Mouse (Mus musculus) cerebellum, adult 11 months (tissue): ENCODE data around the gene Glis1.
A peak's percentile ranks its signal among the peaks of the same experiment; 100 is the strongest.

Experiments used
- DNase-seq: peaks from one replicate; pipeline ENCODE4 v3.0.0; 2022

Glis1 gene

DNA sequence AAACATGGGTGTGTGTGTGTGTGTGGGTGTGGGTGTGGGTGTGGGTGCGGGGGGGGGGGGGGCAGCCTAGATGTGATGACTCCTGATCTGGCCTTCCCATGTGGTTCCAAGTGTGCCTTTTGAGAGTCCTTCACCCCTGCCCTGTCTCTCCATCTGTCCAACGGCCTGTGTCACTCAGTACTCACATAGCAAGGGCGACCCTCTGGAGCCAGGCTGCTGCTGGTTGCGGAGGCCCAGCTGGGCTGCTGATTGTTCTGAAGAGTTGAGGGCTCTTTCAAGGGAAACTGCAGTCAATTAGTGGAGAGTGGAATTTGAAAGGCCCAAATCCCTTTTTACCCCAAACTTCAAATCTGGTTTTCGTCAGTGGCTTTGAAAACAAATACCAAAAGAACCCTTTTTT lies 86.4 kb downstream of the Glis1 start:
- no peak for DNase-seq

DNA sequence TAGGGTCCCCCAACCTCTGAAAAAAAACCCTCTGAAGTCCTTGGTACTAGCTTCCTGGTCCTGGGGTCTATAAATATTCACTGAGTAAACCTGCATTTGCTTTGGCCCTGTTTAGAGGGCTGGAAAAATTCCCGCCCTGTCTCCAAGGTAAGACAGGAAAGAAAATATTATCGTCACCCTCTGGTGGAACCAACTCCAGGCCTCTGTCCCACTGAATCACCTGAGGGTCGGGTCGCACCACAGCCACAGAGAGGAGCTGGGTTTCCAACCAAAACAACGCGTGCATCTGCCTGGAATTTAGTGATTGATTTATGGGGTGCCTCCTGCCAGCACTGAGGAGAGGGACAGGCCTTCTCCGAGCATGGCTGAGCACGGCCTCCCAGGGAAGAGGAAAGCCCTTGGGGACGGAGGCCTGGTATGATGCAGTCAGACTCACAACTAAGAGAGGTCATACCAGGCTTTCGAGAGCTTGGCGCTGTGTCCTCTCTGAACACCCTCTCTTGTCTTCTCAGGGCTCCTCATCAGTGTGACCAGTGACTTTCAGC lies 89.3 kb downstream of the Glis1 start:
- no peak for DNase-seq

DNA sequence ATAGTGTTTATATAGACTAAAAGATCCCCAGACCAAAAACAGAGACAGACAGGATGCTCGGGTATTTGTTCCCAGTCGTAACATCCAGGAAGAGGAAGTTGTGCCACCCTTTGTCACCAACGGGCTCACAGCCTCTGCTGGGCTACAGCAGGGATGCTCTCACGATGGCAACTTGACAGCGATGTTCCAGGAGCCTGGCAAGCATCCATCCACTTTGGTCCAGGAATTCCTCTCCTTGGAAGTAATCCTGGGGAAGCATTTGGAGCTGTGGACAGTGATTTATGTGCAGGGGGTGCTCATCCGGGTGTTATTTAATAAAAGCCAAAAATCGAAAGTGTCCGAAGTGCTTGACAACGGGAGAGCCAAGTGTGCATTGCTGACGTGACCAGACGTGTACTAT lies 100.7 kb downstream of the Glis1 start:
- DNase-seq = peak; percentile 15

DNA sequence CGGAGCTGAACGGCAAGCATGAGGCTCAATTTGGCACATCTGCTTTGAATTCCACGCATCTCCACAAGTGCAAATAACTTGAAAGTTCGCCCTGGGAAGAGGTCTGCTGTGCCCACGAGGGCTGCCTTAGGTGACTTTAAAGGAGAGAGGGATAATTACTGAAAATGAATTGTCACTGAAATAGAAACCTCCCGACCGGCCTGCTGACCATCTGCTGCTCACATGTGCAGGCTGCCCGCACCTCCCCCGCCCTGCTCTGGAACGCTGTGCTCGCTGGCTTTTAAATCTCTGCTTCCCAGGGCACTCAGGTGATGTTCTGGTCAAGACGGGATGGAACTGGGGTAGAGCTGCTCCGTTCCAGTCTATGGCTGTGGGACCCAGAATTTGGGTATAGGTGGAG lies 103.7 kb downstream of the Glis1 start:
- peak; percentile 24 for DNase-seq

DNA sequence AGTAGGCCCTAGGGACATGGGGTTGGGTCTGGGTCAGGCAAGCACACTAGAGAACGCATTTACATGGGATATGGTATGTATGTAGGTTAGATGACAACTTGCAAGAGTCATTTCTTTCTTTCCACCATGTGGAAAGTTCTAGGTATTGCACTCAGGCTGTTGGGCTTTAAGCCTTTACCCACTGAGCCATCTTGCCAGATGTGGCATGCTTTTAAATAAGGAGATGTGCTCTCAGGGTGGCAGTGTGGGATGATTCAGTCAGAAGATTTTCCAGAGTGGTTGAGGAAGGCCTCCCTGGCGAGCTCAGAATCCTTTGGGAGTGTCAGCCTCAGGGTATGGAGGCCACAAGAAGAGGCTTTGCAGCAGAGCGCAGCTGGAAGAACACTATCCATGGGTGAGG lies 104.2 kb downstream of the Glis1 start:
- no peak for DNase-seq

DNA sequence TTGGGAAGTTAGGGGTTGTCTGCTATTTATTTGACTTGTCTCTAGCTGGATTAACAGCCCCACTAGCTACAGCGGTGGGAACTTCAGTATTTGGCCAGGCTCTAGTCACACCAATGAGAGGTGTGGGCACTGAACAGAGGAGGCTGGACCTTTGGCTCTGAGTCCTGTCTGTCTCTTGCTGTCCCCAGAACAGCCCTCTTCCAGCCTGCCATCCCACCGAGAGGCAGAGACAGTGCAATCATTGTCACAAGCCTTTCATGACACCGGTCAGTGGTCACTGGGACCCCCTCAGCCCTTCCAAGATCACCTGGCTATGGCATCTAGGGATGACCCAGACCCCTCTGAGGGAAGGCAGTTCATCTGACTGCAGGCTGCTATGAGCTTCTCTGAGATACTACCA lies 104.6 kb downstream of the Glis1 start:
- DNase-seq = no peak

DNA sequence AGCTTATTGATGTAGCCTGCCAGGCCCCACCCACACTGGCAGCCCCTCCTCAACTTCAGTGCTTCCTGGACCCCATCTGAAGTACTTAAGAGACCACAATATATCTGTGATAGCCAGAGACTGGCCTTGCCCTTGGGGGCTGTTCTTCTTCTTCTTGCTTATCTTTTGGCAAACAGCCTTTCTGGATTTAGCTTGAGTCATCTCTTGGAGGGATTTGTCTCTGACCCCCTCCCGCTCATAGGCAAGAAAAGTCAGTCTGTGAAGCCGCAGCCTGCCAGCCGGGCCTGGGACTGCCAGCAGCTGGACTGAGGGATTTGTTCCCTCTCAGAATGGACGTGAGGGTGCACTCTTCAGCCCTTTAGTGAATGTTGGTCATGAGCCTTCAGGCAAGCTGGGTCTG lies 107.4 kb downstream of the Glis1 start:
- DNase-seq = no peak

DNA sequence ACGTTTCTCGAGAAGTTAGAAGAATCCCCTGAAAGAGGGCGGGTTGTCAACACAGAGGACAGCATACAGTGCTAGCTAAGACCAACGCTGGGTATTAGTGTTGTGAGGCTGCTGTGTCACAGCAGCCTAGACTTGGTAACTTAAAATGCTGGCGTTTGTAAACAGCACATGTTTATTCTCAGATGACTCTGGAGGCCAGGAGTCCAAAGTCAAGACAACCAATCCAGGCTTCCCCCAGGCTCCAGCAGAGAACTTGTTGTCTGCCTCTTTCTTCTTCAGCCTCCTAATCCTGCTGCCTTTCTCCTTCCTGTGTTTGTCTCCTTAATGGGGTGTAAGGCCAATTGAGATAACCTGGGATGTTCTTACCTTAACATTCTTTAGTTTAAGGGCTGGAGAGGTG lies 110.5 kb downstream of the Glis1 start:
- no peak for DNase-seq

DNA sequence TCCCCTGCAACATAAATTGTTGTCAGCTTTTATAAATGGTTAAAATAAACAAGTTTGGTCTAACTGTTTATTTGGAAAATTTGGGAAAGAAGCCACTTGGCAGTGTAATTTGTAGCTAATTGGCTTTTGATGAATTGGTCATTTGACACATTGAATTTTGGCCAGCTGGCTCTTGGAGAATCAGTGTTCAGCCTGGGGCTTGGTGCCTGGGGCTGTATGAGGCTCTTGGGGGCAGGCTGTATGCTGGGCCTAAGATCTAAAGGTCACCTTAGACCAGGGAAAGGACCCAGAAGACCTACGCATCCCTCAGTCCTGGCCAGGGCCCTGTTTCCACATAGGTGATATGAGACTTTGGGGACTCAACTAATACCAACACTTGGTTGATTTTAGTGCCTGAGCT lies 111.3 kb downstream of the Glis1 start:
- DNase-seq = no peak

DNA sequence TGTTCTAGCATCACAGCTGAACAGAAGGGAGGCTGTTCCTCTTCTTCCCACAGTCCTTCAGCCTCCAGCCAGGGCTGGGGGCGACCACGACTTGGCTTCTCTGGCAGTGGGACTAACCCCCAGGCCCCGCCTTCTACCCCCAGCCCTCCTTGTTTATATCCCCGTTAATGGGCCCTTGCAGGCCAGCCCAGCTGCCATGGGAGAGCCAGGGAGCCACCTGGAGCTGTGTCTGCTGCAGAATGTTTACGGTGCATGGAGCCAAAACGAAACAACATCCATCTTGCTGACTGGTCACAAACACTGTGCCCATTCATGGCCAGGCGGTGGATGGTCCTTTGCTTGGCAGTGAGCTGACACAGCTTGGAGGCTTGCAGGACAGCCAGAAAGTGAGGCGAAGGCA lies 112.1 kb downstream of the Glis1 start:
- DNase-seq = no peak

DNA sequence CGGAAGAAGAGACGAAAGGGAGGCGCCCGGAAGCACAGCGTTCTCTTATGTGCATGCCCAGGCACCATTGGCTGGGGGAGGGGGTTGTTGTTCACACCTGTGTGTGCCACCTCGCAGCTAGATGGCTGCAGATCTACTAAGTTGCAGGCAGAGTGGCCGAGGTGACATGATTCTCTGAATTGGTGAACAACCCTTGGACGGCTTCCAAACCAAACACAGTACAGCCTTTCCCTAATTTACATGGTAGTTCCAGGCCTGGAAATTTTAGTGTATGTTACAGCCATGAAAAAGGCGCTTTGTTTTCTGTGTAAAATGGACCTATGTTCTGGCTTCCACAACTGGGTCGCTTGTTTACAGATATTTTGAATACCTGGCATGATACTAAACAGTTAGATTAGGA lies 115.7 kb downstream of the Glis1 start:
- DNase-seq = no peak

DNA sequence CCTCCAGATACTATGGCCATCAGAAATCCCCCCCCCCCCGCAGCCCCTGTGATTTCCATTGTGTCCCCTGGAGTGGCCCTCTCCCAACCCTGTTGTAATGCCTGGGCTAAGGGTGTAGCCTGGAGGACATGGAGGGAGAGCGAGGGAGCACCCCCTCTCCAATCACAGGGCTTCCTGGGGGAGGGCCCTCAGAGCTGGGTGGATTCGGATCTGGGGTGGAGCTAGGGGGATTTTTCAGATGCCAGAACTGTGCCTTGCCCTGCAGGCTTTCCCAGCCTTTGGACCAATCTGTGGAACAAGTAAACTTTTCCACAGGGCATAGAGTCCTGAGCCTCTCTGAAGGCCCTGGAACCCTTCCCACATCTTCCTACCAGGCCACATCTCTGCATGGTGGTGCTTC lies 116.2 kb downstream of the Glis1 start:
- no peak for DNase-seq

DNA sequence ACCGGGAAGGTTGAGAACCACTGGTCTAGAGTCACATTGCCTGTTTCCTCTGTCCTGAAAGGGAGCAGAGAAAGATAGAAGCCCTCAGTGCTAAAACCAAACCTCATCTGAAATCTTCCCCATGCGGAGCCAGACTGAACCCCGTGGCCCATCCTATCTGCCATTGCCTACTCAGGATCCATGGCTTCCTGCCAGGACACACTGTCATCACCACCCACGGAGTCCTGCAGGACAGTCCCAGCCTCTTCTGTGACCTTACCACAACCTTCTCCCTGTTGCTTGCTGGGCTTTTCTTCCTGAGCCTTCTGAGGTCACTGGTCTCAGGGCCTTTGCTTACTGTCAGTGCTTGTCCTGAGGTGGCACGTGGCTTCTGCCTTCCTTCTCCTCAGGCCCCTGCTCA lies 118.3 kb downstream of the Glis1 start:
- DNase-seq = no peak

DNA sequence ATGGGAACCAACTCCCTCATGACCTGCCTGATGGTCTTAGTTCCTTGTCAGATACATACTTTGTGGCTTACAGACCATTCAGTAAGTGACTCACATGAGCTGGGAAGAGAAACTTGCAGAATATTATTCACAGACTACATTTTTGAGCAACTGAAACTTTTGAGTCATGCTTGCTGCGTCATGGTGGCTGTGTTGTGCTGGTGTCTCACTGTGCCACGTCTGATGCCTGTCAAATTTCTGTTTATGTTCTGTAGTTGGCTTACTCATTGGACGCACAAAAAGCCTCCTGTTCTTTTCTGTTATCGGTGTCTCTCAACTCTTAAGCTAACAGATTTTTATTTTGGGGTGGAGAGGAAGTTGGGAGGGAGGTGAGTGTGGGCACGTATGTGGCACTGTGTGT lies 119.4 kb downstream of the Glis1 start:
- no peak for DNase-seq

DNA sequence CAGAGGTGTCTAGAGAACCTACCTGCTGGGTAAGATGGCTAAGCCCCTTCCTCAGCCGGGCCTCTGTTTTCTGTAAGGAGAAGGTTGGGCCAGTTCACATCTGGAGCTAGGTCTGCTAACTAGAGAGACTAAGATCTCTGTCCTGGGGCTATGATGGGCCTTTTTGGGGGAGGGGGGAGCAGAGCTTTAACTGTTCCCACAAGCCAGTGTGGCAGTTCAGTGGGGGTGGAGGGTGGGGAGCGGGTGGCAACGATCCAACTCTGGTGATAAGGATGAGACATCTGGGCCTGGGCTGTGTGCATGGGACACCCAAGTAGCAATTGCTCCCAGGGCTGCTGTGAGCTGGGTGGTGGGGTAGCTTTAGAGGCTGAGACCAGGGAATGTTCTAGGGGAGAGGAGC lies 124.4 kb downstream of the Glis1 start:
- no peak for DNase-seq

DNA sequence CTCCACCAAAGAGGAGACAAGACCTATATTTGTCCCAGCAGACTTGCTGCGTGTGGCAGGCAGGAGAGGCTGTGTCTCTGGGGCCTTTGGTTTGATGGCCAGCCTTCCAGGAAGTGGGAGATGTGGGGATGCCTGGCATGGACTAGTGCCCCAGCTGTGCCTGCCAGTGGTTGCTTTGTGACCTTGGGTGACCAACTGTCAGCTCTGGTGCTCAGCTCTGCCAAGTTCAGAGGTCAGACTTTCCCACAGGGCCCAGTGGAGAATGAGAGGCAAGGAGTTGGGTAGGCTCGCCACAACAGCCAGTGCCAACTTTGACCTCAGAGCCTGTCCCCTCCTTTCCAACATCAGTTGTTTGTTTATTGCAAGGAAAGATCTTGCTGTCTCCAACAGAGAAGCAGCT lies 126.7 kb downstream of the Glis1 start:
- DNase-seq = no peak

DNA sequence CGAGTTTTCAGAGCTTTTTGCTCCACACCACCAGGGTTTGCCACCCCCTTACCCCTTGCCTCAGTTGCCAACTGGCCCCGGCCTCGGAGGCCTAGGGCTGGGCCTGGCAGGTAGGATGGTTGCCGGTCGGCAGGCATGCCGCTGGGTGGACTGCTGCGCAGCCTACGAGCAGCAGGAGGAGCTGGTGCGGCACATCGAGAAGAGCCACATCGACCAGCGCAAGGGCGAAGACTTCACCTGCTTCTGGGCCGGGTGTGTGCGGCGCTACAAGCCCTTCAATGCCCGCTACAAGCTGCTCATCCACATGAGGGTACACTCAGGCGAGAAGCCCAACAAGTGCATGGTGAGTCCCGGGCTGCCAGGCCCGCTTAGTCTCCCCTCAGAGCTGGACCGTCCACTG lies 133.8 kb downstream of the Glis1 start:
- DNase-seq = no peak

DNA sequence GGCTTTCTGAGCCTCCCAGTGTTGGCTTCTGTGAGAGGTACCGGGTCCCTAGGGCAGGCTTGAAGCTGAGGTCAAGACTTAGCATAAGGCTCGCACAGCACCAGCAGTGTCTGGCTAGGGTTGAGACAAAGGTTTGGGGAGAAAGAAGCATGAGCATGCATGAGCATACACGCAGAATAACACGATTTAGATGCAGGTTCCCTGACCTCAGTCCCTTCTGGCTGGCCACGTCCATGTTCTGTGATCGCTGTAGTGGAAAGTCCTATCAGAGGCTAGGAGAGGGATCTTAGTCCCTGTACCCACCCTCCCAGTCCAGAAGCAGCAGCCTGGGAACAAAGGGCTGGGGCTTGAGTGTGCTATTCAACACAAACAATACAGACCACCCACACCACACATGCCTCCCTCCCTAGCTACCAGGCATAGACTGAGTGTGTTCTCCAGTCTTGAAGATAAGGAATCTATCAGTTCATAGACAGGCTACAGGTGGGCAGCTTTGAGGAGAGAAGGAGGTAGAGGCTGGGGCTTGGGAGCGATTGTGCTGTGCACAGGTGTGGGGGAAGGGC lies 134.6 kb downstream of the Glis1 start:
- DNase-seq = no peak

DNA sequence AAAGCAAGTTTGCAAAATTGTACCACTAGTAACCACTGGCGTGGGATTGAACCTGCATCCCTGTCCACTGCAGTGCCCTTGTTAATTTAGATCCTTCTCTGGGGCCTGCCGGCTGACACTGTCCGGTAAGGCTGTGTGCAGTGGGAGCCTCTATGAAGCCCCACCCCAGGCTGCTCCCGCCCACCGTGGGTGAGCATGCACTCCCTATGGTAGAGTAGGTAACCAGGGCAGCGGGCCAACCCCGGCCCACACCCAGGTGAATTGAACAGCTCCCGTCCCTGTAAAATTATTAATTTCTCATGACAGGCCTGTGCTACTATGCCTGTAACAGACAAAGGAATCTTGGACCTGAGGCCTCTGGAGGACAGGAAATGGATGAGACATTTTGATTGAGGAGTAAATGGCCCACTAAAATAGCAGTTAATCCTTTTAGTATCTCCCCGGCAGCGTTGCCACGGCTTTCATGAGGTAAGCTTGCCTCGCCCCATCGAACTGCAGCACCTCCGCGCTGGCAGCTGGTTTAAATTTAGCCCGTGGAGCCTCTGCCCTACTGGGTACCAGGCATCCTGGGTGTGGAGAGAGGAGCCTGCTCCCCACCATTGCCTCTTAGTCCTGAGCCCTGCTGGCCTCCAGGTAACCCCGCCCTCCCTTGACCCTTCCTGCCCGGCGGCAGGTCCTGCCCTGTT lies 136.1 kb downstream of the Glis1 start:
- DNase-seq = no peak

DNA sequence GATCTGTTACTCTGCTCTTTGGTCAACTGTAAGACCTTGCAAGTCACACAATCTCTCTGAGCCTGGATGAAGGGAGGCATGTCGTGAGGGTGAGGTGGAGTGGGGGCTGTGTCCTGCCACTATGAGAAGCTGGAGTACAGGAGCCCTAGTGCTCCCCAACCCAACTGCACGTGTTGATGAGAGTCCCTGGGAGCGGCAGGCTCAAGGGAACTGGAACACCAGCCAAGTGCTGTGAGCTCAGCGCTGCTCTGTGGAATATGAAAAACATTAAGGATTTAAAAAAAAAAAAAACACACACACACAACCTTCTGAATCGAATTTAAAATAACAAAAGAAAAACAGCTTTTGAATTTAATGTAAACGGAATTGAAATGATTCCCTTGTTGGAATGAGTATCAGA lies 141.4 kb downstream of the Glis1 start:
- no peak for DNase-seq

DNA sequence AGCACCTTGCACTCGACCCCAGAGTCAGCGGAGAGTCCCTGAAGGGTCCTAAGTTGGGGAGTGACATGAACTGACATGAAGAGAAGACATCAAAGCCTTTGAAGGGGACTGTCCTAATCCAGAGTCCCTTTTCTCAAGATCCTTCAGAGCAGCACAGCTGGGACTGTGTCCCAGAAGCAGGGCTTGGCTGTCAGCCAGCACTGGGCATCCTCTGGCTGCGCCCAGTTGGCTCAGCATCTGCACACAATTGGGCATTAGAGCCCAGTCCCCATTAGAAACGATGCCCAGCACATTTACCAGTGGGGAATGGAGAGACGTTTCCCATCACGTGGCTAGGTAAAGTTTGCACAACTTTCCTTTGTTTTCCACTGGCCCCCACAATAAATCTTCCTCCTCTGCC lies 142.4 kb downstream of the Glis1 start:
- peak; percentile 6 for DNase-seq

DNA sequence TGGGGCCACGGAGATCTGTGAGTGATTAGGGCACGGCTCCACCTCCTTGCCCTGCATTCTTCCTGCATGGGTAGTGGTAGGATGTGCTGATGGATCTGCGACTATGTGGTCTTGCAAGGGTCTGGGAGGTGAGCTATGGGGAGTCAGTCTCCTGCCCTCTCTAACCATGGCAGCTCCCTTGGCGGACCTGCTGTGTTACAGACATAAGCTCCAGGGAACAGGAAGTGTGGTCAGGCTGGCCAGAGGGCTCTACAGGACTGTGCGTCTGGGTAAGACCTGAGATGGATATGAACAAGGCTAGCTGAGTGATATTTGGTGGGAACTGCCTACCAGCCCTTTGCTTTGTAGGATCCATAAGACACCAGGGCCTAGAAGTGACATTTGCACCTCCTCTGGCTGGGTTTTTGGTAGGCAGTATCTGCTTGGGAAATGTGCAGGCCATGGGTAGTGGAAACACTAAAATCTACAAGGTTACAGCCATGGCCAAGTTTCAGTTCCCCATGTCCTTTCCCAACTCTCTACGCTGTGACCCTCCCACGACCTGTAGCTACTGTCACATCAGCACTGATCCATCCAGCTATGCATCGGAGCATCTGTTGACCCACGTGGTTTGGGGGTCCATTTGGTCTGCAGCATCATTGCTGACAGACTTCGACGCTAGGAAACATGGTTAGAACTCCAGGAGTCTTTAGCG lies 142.9 kb downstream of the Glis1 start:
- DNase-seq = no peak

DNA sequence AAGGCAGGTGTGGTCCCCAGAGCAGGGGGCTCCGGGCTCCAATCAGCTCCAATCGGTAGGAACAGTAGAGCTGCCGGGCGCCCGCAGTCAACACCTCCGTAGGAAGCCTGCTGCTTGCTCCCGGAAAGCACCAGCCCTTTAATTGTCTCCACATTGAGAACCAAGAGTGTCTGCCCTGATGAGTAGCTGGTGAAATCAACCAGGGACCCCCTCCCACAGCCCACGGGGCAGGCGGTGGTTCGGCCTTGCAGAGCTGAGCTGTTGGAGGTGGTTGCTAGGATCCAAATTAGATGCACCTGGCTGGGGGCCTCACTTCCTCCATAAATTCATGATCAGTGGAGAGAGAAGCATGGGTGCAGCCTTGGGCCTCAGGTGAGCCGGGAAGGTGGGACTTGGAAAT lies 146.5 kb downstream of the Glis1 start:
- DNase-seq = no peak

DNA sequence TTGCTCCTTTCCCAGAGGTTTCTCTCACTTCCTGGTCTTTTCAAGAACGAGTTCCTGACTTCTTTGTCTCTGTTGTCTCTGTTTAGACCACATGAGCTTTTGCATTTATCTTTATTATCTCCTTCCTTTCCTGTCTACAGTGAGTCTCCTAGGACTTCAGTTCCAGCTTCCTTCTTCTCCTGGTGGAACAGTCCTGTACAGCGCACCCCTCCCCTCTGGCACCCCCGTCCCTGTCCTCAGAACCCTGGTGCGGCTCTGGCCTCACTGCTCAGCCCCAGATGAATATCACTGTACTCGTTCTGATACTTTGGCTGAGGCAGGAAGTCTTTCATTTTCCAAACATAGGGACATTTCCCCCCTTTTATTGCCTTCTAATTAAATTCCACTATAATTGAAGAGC lies 152.0 kb downstream of the Glis1 start:
- no peak for DNase-seq

DNA sequence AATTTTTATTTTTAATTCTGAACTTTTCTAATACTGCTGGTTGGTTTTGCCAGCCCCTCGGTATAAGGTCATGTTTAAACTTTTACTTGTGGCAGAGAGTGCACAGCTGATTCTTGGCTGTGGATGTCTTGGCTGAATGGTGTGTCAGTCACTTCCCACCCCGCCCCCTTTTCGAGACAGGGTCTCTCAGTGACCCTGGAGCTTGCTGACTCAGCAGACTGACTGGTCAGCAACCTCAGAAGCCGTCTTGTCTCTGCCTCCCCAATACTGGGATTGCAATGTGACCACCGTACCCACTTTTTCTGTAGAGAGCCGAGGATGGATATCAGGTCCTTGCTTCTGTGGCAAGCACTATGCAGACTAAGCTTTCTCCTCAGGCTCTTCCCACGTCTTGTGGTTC lies 154.2 kb downstream of the Glis1 start:
- DNase-seq = no peak
